Mouse (Mus musculus) bone marrow macrophage, adult 2 months (primary cell): ENCODE measurements at regions not wholly inside any gene's neighbourhood (a gene's known extent, or its start where the extent isn't known, plus 50 kb on each side); places are given as distances from the start of the nearest gene placed in this dataset.

Experiments used
- CTCF ChIP-seq: IDR thresholded peaks from 2 replicates; pipeline ENCODE4 v1.5.1; 2012; ENCODE audit warnings: low read depth, mild to moderate bottlenecking, low read length, moderate library complexity
- POLR2A ChIP-seq: IDR thresholded peaks from 2 replicates; pipeline ENCODE4 v1.6.1; 2012; ENCODE audit warnings: mild to moderate bottlenecking, low read depth, low read length, borderline replicate concordance

- no peak for TF ChIP-seq CTCF
- no peak for TF ChIP-seq POLR2A
Observed at GRCm38 (mm10) chr13:97634041-97634788, 126.2 kb downstream of the Gm10260 start.
